Mouse (Mus musculus) urinary bladder, adult 2 months (tissue): ENCODE data around the gene Gcnt2. TPM values are rescaled to one million over a fixed set of nuclear protein-coding genes. Genes with fewer than 3 reads are reported as not detected.
"Not testable (repeated sequence)": the region's sequence is repeated elsewhere in the genome, so short reads cannot be mapped to it uniquely, and the experiment has no call there.

Experiments used
- DNase-seq: peaks from one replicate; pipeline ENCODE4 v3.0.0; 2022; ENCODE audit warnings: low spot score
- polyA plus RNA-seq: library from polyadenylated mRNA; depleted of rRNA; stranded (reverse); fragments of >200 nt; gene quantifications from 2 replicates; pipeline ENCODE4 v1.2.3, GENCODE M21; 2012

Gene Gcnt2
- polyA plus RNA-seq, 1 experiment, result 10.3 TPM

DNA sequence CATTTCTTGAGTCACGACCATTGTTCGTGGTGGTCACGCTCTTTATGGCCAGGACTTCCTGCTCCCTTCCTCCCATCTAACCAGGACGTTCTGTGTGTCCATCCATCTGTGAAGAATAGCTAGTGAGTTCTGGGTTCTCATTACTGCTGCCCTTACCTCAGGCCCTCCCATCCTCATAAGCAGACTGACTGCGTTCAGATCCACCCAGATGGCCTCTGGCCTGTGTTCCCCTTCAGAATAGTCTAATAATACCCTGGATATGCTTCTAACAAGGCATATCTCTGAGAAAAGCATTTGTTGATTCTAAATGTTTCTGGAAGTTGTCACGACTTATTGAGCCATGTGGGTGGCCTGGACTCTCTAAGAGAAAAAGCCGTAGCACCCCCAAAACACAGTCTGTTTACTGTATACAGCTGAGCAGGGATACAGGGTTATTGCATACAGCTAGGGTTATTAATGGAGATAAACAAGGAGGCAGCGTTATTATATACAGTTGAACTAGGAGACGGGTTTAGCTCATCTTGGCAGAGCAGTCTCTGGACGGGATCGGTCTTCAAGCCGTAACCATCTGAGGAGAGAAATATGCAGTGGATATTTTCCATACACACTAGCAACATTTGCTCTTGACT lies 42.4 kb downstream of the Gcnt2 start:
- DNase-seq, result no peak

DNA sequence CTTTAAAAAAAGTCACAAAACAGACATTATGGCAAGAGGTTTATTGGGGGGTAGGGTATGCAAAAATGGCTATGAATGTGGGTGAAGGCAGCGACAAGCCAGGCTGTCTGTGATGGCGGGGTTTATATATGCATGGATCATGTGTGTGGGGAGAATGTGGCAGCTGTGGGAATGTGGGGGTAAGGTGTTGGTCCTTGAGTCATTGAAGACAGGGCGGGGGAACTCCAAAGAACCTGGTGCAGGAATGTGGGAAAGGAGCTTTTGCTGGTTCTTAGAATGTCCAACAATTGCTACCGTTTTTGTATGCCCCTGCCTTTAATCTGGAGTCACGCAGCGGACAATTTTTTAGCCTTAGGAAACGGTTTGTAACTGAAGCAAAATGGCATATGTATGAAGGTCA lies 44.5 kb downstream of the Gcnt2 start:
- DNase-seq, result no peak

DNA sequence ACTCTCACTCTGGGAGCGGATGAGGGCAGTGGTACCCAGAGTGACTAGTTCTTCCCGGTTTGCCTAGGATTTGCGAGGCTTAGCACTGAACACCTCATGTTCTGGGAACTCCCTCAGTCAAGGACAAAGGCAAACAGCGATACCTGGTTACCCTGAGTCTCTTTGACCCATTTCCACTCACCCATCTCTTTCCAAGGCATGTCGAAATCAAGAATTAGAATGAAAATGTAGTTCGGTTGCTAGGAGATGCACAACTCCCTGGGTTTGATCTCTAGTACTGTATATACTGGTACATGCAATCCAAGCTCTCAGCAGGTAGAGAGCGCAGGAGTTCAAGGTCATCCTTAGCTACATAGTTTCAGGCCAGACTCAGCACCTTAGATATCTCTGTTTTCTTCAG lies 47.0 kb downstream of the Gcnt2 start:
- no peak for DNase-seq

DNA sequence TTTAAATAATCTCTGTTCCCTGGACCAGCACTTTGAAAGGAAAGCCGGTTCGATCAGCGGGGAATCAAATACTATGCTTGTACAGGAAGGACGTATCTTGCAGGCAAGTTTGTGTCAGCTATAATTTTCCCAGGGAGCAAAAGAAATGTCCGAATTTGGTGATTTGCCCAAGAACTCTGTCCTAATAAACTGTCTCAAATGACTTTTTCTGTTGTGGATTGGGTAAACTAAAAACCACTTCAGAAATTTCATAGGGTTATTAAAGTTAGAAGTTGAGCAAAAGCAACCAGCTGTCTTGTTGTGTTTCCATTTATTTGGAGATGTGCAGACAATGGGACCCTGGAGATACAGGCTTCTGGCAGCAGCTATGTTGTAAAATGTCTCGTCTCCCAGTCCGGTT lies 47.7 kb downstream of the Gcnt2 start:
- DNase-seq, result no peak

DNA sequence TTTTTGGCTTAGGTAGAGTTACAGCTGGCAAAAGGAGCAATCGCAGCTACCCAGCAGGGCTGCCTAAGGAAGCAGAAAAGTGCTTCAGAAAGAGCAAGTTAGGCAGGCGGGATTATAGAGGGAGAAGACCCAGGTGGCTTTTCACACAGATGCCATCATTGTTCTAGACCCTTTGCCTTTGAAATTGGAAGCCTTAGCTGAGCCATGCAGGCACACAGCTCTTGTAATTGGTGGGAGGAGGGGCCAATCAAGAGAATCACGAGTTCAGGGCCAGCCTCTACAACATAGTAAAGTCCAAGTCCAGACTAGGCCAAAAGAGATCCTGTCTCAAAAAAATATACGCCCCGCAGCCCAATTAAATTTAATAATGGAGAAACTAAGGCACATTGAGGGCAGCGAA lies 48.5 kb downstream of the Gcnt2 start:
- DNase-seq, result no peak

DNA sequence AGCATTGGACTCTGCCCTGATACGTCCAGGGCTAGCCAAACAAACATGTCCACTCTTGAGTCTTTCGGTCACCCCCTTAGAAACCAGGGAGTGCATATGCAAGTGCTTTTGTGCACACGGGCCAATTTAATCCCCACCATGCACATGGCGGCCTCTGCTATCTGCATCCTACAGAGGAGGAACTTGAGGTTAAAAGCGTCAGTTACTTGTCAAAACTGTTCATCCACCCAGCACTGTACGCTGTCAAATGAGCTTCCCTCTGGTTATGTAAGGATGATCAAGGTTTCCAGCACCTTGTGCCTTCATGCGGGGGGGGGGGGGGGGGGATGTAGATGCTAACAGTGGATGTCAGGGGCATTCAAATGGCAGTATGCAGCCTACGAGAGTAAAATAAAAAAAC lies 49.5 kb downstream of the Gcnt2 start:
- no peak for DNase-seq

DNA sequence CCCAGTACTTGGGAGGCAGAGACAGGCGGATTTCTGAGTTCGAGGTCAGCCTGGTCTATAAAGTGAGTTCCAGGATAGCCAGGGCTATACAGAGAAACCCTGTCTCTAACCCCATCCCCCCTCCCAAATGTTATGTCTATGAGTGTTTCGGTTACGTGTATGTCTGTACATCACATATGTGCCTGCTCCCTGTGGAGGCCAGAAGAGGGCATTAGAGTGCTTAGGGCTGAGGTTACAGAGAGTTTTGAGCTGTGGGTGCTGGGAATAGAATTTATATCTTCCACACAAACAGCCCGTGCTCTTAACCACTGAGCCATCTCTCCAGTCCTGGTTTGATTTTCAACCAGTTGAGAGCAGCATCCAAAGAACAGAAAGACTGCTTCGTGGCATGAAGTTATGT lies 50.5 kb downstream of the Gcnt2 start:
- DNase-seq, result no peak

DNA sequence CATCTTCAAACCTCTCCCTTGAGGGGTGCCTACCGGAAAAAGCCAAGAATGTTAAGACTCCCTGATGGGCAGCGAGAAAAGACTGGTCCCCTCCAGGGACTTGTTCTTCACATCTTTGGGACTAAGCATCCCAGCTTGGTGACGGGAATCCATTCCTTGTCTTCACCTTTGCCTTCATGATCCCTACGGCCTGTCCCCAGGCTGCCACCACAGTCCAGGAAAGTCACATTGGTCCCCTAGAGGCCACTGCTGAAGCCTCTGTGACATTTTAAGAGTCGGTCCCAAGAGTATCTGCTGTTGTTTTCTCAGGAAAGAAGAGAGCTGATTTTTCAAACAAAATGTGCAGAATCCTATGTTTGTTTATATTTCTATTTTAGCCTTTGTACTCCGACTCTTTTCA lies 52.4 kb downstream of the Gcnt2 start:
- no peak for DNase-seq

DNA sequence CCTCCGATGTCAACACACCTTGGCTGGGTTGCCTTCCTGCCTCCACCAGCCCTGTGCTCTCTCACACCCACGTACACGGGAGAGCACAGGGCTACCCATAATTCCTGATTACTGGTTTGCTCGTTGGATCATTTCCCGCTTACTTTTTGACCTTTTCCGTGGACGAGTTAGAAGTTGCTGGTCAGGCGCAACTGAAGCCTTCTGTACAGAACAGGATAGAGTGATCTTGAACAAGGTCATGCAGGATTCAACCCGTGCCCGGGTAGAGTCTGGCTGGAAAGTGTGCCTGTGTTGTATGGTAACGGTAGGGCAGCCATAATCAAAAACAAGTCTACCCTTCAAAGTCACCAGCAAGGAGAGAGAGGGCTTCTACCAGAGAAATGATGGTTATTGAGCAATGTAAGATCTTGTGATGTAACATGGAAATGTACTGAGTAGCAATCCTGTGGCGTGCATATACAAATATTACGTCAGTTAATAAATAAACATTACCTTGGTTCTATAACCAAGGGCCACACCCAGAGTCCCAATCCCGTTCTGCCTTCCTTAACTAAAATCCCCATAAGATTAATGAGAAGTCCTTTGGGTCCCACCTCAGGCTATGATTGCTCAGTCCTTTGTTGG lies 54.0 kb downstream of the Gcnt2 start:
- DNase-seq, result no peak

DNA sequence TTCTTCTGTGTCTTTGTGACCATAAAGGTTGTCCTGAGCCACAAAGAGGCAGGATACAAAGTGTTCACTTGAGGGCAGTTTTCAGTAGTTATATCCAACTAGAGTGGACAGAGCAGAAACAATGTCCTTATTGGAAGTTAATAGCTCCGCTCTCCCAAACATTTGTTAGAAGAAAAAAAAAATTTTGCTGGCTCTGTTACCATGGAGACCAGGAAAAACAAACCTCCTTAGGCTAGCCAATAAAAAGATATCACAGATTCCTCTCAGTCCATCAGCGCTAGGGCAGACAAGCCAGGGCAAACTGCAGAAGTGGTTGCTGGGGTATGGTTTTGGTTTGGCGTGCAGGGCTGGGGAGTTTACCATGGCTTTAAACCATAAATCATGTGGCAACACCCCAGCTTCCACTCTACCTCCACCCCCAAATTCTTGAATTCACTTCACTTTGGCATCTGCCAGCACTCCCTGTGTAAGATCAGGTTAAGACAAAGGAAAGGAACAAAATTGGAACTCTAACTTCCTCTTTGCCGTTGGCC lies 54.6 kb downstream of the Gcnt2 start:
- no peak for DNase-seq

DNA sequence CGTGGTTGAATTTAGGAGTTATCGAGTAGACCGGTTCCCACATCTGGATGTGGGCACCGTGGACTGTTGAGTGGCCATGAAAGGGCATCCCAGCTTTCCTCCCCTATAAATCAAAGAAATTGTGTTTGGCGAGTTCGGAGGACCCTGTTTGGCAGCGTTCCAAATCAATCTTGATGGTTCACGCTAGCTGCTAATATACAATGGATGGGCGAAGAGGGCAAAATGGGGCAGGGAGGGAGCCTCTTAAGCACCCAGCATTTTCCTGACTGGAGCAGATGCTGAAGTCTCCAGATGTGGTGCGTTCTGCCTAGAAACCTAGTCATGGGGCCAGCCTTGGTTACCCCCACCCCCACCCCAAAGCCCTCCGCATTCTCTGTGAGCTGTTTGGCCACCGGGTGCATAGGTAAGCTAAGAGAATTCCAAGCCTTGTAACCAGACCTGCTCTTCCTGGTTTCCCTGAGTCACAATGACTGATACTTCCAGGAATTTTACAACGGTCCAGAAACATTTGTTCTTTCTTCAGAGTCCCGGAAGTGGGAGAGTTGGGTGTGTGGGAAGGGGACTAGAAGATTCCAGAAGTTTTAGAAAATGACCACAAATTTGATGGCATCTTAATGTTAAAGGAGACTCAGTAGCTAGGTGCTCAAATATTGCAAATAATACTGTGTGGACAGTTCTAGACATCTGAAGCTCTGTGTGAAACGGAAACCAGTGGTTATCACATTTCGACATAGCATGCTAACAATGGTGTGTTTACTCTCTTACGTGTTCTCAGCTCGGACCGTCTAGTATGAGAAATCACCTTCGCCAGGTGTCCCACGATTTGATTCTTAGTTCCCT lies 57.0 kb downstream of the Gcnt2 start:
- DNase-seq, result no peak

DNA sequence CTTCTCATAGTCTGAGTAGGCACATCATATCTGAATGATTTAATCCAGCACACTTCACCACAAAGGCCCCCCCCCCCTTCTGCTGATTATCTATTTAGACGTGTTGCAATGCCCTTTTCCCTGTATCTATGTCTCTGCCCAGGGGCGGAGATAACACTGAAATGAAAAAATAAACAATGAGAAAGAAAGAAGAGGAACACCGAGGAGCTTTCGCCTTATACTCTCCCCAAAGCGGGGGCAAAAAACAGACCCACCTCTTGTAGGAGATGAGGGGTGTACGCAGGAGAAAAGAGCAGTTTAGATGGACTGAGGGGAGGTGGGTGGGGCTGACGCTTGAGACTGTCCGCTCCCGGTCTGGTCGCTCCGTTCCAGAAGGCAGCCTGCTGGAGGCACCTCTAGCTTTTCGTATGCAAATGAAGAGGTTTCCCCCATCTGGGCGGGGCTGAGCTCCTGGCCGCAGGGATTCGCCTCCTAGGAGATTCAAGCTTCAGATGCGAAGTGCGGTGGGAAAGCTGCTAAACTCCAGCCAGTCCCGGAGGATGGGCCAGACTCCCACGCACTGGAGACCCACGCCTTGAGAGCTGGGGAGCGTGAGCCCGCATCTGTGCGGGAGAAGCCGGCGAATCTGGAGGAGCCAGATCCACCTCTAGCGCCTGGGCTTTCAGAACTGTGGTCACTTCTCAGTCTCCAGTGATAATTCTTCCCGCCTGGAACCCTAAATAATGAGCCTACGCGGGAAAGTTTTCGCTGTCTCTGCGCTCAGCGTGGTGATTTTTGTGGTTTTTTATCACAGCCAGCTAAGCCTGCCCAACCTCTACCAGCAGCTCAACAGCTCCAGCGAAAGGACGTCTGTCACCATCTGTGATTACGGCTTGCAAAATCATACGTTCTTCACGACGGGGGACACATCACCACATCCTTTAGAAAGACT lies 57.9 kb downstream of the Gcnt2 start:
- DNase-seq, result peak; percentile 44

DNA sequence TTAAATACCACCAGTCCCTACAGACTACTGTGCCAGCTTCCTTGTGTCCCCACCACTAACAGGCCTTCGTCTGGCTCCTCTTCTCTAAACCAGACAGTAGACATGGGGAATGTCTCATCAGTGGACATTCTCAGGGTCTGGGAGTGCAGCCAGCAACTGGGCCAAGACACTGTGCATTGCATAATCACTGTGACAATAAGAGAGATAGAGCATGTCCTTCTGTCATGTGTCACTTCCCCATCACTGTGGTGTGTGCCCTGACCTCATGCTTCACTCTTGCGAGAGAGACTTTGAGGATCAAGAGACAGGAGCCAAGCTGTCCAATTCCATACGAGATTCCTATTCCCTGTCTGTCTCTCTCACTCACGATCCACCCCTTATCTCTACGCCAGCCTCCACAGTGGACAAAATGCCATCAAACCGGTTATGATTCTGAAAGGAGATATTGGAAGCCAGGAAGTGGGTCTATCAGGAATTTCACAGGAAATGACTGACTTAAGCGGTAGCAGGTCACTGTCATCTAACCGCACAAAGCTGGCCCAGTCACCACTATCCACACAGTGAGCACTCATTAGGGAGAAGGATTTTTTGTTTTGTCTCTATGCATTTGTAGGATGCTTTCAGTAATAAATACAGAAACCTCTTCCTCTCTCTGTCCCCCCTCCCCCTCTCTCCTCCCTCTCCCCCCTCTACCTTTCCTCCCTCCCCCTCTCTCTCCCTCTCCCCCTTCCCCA lies 61.9 kb downstream of the Gcnt2 start:
- DNase-seq, result no peak

DNA sequence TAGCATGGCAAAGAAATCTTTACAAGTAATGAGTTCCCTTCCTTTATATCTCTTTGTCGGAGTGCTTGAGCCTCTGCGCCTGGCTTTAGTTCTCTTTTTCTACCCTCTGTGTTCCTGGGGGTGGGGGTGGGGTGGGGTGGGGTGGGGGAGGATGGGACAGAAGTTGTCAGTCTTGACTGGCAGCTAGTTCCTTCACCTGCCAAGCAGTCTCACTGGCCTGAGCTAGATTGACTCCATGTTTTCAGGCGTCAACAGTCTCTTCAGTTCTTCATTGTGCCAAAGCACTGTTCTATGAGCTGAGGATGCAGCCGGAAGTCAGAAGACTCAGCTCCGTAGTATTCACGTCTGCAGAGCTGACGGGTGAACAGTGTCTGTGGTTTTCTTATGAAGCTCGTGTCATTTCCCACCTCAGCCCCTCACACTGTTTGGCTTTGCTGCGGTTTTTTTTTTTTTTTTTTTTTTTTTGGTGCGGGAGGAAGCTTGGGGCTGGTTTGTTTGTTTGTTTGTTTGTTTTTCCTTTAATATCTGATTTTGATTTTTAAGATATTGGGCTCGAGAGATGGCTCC lies 62.8 kb downstream of the Gcnt2 start:
- DNase-seq, result no peak

DNA sequence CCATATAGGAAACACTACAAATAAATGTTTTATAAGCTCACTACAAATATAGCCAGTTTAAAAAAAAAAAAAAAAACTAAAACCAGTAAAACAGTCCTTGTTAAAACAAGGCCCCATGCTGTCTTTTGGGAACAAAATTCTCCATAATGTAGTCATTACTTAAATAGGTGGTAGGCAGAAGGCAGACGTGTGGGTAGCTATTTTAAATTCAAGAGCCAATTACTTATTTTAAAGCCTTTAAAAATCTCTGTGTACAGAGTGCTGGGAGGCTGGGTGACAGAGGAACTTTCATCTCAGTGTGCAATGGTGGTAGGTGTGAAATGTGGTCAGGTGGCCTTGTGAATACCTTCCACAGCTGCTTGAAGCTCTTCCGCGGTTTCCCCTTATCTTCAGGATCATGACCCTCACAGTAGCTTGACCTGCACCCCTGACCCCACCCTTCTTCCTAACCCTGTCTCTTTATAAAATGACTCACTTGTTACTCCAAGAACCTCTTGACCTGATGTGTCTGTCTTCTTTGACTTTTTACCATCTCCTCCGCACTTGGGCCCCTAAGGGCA lies 64.3 kb downstream of the Gcnt2 start:
- no peak for DNase-seq

DNA sequence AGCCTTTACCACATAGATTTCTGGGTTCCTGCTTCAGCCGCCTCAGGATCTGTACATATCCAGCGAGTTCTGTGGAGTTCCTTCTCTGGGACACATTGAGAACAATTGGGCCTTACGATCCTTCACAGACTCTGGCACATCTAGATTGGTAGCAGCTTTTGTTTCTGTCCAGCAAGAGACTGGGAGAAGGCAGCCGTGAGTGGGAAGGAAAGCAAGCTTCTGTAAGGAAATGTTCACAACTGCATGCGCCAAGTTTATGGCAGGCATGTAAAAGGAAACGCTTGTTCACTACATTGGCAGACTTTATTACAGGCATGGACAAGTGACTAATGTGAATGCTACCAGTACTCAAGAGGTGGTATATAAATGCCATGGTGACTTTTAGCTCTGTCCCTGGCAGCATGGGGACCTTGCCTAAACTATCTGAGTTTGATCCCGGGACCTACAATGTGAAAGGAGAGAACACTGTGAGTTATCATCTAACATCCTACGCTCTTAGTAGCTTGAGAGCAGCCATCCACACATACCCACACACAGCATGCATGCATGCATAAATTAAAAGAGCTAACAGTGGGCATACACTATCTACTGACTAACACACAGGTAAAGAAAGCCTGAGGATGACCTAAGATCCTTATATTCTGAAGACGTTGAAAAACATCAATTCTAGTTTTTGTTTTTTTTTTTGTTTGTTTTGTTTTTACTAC lies 68.8 kb downstream of the Gcnt2 start:
- DNase-seq, result no peak

DNA sequence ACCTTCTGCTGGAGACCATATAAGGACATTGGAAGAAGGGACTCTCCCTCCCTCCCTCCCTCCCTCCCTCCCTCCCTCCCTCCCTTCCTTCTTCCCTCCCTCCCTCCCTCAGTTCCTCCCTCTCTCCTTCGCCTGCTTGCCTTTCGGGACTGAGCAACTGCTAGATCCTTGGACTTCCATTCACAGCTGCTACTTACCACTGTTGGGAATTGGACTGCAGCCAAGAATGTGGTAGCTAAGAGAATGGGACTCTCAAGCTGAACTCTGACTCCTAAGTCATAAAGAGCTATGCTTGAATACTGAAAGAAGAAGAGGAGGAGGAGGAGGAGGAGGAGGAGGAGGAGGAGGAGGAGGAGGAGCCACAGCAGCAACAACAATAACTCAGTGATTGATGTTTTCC lies 72.3 kb downstream of the Gcnt2 start:
- DNase-seq, result not testable (repeated sequence)

DNA sequence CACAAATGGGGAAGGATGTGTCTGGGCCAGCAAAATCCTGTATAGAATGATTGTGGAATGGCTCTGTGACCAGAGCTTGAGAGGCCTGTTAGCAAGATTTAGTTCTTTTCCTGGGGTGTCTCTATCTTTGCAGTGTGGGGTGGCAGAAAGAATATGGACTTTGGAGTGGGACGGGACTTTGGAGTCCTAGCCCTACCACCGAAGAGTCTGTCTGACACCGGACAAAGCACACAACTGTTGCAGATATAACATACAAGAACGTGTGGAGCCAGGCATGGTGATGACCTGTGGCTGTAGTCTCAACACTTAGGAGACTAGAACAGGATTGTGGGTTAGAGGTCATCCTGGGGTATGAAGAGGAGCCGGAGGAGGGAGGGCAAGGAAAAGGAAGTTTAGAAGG lies 73.0 kb downstream of the Gcnt2 start:
- DNase-seq, result no peak

DNA sequence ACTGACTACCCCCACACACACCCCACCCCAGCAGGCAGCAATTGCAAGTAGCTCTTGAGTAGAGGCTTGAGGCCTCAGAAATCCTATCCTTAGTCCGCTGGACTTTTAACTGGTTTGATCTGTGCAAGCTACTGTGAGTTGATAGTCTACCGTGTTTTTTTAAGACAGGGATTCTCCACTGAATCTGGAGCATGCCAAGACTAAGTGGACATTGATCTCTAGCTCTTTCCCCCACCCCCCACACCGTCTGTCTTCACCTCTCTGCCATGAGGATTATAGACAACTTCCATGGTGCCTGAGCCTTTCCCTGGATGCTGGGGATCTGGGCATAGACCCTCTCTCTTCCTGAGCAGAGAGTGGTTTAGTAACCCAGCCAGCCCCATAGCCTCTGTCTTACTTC lies 74.8 kb downstream of the Gcnt2 start:
- DNase-seq, result no peak

DNA sequence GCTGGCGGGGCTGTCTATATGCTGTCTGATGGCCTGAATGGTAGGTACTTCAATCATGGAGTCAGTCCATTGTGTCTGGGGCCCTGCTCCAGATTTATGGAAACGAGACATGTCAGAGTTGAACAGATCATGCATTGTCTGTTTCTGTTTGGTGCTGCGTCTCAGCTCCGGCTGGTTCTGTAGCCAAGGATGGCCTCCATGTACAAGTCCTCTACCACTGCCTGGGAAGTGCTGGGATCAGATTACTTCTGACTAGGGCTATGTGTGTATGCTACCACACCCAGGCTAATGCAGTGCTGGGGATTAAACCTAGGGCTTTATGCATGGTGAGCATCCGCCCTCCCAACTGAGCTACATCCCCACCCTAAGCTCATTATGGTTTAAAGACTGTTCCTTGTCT lies 78.0 kb downstream of the Gcnt2 start:
- no peak for DNase-seq
